Mouse (Mus musculus) T-cell, adult 2 months (primary cell): ENCODE measurements around the gene Vapb.

Experiments used
- DNase-seq: peaks from one replicate; pipeline ENCODE4 v3.0.0; 2022; ENCODE audit warnings: low spot score

Vapb gene

DNA sequence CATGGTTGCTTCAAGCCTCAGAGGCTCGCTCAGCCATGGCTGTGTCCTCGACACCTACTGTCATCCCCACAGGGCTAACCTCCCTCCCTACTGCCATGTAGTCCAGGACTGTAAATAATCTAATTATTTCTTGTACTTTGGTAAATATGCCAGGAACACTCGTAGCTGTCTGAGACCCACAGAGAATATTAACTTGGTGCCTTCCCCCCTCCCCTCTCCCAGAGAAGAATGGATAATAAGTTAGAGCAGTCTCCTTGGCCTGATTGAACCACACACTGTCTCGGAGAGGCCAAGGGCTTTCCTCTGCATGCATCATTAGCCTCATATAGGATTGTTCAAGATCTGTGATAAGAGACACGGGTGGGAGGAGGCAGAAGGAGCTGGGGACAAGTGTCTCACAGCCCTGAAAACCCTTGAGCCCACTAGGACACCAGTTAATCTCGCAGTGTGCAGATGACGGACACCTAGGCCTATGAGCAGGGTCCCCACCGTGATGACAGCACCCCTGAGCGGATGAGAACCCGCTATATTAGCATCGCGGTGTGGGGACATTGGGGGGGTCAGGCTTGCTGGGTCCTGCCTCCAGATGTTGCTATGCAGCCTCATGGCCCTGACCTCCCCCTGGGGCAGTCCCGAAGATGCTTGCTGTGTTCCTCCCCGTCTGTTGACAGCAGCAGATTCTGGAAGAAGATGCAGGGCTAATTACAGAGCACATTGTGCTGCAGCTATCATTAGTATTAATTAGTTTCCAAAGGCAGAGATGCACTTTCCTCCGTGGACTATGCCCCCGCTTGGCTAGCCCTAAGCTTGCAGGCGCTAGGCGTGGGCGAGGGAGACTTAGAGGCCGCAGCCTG, 54.8 kb downstream of the Vapb start:
- DNase-seq = no peak

DNA sequence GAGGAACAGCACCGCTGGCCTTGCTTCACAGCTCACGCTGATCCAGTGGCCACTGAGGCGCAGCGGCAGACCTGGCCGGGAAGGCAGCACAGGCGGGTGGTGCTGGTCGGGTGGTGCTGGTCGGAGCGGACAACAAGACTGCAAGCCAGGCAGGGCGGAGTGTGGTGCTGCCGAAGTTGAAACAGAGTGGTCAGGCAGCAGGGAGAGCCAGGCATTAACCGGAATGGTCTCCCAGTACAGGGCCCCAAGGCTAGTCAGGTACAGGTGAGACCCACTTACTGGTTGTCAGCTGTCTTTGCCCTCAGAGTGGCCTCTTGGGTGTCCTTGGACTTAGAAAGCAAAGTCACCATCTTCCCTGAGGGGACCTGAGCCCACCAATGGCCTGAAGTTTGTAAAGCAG, 56.7 kb downstream of the Vapb start:
- DNase-seq = no peak

DNA sequence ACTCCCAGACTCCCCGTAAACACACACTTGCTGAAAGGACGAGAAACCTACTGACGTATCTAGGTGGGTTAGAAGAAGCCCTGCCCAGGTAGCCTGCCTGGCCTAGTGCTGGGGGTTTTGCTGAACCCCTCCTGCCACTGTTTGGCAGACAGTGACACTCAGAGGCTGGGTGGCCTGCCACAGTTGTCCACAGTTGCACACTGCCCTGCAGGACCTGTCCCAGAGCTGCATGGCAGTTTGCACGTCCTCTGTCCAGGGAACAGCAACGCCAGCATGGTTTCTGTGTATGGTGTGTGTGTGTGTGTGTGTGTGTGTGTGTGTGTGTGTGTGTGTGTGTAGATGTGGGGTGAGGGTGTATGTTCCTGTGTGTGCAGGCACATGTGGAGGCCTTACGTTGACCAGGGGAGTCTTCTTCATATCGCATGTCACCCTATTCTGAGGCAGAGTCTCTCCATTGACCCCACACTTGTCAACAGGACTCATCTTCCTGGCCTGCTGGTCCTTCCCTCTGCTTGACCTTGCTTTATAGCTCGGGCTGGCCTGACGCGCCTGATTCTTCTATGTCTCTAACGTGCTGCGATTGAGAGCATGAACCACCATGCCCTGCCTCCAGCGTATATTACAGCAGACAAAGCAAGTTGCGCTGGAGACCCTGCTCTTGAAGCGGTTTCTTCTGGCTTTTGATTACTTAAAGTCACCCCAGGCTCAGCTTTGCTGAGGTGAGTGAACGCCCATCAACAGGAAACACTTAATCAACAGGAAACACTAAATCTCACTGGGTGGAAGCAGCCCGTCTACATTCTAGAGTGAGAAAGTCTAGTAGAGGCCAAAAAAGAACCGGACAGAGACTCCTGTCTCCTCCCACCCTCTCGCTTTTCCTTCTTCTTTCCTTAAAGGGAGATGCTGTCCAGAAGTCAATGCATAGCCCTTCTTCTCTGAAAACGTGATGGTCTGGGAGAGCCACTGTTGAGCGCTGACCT, 57.5 kb downstream of the Vapb start:
- no peak for DNase-seq

DNA sequence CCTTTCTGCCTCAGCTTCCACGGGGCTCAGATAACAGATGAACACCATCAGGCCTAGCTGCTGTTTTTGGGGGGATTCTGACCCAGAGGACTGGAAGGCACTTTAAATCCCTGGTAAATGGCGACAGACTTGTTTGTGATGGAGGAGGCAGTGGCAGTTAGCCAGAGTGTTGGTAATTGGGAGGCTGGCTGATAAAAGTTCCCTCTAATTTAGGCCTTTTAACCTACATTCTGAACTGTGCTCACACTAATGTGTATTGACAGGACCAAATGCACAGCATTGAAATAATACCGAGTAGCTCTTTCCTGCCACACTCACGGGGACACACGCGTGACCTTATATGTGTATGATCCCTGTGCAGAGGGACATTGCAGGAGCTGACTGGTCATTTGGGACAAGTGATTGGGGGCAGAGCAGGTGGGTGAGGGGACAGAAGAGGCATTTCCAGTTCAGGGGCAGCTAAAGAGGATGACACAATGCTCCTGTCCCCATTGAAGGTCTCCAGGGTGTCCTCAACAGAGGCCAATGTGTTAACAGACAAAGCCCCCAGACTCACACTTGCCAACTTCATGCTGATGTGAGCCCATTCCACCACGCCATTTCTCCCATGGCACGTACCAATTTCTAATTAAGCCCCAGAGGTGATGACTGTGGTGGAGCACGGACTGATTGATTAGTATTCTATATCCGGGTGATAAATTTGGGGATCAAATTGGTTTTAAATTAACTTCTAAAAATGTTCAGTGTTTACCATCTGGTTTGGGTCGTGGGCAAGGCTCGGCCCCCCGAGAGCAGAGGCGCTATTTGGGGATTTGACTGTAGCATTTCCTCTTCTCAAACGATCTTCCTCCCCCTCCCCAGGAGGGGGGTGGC, 58.7 kb downstream of the Vapb start:
- DNase-seq = no peak

DNA sequence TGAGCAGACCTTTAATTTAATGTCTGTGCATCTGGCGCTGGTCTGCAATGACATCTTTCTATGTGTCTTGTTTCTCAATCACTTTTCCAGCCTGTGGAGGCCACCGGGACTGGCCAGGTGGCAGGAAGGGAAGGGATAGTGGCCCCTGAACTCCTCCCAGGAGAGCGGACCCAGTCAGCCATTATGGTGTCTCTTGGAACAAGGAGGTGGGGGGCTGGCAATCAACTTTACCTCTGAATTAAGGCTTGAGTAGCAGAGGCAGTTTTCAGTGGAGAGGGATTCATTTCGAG, 59.3 kb downstream of the Vapb start:
- DNase-seq = no peak

DNA sequence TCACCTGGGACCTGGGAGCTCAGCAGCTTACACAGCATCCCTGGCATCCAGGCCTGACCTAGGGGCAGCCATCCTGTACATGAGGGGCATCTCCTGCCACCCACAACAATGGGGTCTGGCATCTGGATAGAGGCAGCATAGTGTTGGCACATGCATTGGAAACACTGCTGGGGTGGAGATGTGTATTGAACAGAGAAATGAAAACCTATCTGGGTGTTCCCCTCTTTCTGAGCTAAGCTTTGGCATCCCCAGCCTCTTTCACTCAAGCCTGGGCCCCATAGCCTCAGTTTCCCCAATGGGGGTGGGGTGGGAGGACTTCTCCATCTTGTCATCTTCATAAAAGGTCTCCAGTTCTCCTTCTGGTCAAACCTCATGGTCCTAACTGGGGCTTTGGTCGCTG, 62.2 kb downstream of the Vapb start:
- no peak for DNase-seq

DNA sequence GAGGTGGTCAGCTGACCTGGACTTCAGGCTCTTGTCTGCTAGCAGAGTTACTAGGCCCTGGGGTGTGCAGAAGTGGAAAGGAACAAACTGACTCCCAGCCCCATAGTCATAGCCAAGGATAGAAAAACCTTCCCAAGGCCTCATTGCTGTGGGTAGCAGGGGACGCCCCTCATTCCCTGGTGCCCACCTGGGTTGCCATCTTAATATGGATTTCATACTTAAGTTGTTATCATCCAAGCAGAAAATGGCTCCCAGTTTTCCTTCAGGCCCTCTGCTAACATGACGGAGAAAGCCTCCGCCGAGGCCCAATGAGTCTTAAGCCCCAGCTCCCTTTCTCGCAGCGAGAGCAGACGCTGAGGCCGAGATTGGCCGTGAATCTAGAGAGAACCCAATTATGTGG, 63.3 kb downstream of the Vapb start:
- DNase-seq = no peak

DNA sequence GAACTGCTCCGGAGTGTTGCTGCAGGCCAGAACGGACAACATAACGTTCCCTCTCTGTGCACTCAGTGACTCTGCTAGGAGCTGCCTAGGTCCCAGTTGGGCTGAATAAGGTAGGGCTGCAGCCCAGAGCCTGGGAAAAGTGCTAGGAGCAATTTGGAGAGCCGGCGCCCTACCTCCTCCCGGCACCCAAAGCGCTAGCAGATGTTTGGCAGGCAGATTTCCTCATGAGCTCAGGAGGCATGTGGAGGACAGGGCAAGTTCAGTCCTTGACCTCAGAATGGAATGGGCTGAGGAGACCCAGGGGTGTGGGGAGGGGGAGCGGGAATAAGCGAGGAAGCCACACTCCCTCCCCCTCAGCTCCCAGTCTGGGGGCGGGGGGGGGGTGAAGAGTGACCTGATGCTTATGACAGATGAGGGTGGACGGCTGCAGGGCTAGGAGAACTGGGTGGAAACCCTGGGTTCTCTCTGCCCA, 64.1 kb downstream of the Vapb start:
- no peak for DNase-seq

DNA sequence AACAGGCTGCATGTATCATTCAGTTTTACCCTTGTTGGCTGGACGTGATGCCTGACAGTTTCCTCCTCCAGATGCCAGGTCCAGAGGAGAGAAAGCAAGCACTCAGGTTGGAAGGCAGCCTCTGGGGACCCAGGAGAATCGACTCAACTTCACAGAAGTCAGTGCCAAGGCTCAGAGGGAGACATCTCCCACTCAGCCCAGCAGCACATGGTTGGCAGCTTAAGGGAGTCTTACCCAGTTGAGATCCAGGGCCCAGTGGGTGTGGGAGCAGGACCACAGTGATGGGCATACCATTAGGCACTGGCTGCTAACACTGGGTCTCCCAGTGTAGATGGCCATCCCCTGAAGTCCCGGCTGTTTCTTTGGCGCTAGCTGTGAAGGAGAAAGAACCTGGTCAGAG, 64.9 kb downstream of the Vapb start:
- DNase-seq = no peak

DNA sequence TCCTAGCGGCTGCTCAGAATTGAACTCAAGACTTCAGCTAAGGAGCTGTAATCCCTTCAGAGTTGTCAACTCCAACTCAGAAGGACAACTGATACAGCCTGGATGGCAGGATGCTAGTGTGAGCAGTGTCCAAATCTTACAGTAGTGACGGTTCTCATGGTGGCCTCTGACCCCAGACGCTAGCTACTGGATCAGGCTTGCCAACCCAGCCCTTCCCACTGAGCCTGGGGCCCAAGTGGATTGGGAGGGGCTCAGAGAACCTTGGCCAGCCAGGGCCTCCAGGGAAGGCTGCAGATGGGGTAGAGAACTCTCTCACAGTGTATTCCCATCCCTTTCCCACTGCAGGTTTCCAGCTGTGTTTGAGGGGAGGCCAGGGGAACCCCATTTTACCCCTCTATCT, 65.6 kb downstream of the Vapb start:
- DNase-seq = no peak

DNA sequence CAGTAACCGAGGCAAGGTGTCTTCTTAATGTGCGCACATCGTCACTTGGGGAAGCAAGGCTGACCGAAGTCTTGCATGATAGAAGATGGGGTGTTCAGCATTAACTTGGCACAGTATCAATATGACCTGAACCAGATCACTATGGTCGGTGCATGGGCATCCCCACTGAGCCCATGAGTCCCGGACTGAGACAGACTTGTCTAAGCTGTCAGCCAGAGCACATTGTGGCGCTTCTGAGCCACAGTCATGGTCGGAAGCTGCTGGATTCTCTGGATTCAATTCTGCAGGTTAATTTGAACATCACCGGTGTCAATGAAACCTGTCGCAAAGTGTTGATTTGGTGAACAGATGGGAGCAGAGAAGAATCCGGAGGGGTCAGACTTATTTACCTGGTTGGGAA, 66.5 kb downstream of the Vapb start:
- DNase-seq = no peak

DNA sequence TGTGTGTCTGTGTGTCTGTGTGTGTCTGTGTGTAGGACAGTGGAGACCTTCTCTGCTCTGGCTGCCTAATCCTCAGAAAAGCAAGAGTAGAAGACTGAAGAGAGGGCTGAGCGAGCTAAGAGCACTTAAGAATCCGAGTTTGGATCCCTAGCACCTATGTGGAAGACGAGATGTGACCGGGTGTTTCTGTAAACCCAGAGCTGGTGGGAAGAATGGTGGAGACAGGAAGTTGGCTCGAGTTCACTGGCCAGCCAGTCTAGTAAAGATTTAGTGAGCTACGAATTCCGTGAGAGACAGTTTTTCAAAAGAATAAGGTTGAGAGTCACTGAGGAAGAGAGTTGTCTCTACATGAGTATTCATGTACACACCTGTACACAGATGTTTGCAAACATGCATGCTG, 69.3 kb downstream of the Vapb start:
- DNase-seq = no peak

DNA sequence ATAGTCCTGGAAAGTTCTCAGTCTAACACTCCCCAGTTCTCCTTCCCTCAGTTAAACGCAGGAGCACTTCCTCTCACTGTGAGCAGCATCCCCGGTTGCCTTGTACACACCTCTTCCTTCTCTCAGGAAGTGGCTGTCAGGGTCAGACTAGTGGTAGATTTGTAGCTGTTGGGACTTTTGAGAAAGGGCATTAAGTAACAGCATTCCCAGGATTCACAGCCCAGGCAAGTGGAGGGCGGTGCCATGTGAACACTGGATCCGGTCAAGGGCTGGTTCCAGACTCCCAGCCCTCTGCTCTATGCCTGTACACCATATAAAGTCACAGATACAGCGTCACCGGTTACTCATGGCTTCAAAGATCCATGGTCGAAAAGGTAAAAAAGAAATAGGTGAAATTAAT, 71.6 kb downstream of the Vapb start:
- no peak for DNase-seq

DNA sequence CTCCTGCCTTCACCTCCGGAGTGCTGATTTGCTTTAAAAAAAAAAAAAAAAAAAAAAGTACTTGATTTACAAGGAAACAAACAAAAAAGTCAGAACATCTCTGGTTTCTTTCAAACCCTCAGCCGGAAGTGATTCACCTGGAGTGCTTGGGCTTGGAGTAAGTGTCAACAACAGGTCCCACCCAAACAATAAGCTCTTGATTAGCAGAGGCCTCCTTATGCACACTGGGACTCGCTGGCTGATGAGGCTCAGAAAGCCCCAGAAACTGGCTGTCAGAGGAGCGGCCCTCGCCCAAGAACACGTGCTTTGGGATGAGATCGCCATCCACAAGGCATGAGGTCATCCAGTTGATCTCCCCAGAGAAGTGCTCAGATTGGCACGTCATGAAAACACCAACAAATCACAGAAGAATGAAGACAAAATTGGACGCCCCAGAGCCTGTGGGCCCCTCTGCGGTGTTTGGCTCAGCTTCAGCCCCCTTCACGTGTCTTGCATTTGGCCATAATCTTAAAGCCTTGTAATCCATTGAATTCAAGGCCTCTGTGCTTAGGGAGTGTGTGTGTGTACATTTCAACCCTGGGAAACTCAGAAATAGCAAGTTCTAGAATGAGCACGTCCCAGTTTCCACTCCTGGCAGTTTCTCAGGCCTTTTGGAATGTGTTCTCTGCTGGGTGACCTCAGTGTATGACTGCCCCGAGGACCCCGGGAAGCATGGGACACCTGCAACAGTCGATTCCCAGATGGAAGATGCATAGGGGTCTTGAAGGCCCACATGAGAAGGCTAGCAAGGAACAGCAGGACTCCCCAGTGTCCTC, 72.9 kb downstream of the Vapb start:
- no peak for DNase-seq

DNA sequence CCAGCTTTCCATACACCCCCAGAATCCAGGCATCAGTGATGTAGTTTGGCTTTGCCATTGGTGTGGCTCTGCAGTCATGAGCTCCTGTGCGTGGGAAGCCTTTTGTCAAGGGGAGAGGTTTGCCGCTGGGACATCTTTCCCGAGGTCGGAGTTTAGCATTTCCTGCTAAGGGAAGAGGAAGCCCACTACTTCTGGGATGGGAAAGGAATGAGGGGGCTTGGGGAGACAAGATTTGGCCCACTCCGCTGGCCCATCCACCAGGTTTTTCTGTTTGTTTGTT, 73.5 kb downstream of the Vapb start:
- DNase-seq = no peak

DNA sequence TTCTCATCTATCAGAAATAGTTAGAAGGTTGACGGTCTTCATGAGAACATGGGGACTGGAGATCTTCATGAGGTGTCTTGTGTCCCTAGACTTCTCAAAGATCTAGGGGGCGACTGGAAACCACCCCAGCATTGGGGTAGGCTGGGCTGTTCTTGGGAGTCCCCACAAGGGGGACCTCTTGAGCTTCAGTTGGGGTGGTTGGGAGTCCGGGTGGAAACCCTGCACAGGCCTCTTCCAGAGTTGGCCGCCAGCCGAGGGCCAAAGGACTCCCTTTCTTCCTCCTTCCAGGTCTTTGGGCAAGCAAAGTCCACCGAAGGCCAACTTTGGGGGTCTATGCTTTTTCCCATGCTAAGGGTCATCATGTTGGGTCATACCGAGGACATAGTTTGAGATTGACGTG, 74.5 kb downstream of the Vapb start:
- DNase-seq = no peak

DNA sequence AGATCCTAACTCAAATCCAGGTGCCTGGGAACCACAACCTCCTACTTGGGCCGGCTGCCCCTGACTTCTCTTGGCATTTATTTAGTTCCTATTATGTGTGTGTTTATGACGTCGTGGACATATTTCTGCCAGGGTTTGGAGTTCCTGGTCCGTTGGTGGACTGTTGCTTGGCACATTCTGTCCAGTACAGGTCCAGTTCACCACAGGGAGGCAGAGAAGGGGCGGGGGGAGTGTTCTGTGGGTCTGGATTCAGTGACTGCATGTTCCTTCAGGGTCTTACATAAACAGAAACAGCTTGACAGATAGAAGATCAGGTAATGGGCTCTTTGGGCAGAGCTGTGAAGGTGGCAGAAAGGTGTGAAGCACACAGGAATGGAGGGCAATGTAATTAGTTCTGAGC, 75.8 kb downstream of the Vapb start:
- no peak for DNase-seq

DNA sequence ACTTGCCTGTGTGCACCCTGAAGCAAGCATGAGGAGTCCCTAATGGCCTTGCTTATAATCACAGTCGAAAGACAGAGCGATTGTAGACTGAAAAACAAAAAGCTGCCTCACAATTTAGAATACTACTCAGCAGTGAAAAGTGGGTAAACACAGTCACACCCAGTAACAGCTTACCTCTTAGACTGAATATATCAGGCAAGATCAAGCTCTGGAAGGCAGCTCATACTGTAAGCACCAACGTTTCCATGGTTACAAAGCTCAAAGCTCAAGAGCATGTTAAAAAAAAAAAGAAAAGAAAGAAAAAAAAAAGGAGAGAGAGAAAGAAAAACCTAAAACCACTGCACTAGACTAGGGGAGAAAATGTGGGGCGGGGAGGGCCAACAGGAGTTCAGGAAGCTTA, 89.0 kb downstream of the Vapb start:
- DNase-seq = no peak

DNA sequence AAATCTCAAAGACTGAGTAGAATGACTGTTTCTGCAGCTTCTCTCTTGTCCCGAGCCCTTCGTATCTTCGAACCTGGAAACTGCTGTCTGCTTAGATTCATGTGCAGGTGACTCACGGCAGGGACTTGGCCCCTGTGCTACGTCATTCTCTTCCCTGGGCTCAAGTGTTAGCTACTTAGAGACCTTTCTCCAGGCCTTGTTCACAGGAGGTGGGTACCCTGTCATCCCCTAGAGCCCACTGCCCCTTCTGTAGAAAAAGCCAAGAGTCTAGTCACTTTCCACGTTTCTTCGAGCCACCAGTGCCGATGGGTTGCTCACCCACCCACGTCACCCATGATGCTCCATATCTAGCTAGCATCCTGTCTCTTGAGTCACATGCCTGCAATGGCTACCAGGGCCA, 89.9 kb downstream of the Vapb start:
- no peak for DNase-seq

DNA sequence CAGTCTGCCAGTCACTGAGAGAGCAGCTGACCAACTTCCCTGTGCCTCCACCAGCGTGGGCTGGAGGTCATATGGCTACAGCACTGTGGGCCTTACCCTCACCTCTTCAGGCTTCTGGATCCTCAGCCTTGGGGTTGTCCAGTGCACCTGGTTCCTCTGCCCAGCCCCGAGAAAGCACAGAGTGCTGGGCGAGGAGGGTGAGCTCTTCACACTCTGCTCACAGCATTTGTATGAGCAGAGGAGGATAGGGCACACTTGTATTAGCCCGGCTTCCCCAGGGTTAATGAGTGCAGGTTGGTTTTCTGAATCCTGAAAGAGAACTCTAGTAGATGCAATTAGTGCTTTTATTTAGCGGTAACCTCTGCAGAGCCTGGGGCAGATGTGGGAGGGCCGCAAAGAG, 90.8 kb downstream of the Vapb start:
- DNase-seq = no peak

DNA sequence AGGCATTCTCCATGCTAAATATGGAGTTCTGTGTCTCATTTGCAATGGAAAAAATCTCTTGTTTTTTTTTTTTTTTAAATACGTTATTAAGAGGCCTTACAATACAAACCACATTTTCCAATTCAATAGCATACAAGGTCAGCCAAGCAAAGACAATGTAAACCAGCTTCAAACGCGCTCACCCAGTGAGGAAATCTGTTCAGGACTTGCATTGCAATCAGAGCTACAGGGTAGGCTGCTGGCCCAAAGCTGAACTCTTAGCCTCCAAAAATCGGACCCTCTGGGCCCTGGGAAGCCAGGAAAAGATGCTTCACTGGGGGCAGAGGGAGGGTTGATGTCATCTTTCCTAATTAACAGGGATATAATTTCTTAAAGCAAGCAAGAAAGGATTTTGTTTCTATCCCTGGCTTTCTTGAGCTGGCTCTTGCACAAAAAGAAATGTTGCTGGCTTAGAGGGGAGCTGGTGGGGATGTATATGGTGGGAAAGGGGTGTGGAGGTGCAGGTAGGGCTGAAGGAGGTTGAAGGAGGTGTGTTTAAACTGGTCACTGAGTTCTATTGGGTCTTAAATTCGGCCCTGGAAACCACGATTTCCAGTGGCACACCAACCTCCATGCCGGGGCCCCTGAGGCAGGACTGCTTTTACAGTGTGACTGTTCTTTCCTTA, 95.6 kb downstream of the Vapb start:
- no peak for DNase-seq
